Mouse (Mus musculus) T-helper 17 cell (primary cell): ENCODE data around the gene Napb.

Source experiments
- in situ Hi-C, 2 experiments: fragments of 300-600 bp; cut with MboI, MseI; formaldehyde crosslinking; loops; 1 replicate in 1 of 2; 2 replicates in 1 of 2; pipeline ENCODE4 v1.15.1; 2025; ENCODE audit warnings: high pct_unique_total_duplicates in 2 of 2

The Napb gene

DNA sequence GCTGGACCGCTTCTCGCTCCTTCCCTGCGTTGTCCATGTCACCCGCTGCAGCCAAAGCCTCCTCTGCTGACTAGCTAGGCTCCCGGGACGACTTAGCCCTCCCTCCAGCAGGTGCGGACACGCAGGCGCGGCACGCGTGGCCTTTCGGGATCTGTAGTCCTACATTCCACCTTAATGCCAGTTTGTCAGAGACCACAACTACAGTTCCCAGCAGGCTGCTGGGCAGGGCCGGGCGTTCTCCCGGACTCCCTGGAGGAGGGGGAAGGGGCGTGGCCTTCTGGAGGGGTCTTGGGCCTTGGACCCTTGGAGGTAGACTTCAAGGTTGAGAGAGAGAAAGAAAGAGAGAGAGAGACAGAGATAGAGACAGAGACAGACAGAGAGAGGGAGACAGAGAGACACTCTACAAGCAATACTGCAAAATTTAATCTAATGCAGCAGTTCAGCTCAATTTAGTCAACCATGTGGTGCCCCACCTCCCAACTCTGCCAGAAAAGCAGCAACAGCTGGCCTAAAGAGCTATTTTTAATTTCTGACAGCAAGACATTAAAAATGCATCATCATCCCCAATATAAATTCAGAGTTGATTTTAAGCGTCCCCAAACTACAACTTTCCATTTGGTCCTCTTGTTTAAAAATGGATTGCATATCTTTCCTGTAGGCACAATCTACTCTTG, at the start of gene Napb:
TSS of gene Napb (minus strand) at position 141 of the 674 bp plus-strand sequence.
- in situ Hi-C loops: no loop called here

- in situ Hi-C loops: loop anchor here in 1 of 2 experiments (10.0 kb wide), 1 partner anchor 1847 kb away; no protein-coding TSS in a partner anchor
Observed at GRCm38 (mm10) chr2:148781709-148782108, 49.4 kb upstream of the Napb start, which contains the start of gene 8030411F24Rik. 8030411F24Rik (plus strand) TSS chr2:148782009.

- in situ Hi-C loops: loop anchor here in 1 of 2 experiments (10.0 kb wide), 1 partner anchor 1763 kb away; no protein-coding TSS in a partner anchor
Observed at GRCm38 (mm10) chr2:148771397-148771796, 39.1 kb upstream of the Napb start, which contains the start of gene Cst11. Cst11 (minus strand) TSS chr2:148771497.

GRCm38 (mm10) chr2:148763648-148764388, 31.6 kb upstream of the Napb start:
- in situ Hi-C loops: no loop called here

DNA sequence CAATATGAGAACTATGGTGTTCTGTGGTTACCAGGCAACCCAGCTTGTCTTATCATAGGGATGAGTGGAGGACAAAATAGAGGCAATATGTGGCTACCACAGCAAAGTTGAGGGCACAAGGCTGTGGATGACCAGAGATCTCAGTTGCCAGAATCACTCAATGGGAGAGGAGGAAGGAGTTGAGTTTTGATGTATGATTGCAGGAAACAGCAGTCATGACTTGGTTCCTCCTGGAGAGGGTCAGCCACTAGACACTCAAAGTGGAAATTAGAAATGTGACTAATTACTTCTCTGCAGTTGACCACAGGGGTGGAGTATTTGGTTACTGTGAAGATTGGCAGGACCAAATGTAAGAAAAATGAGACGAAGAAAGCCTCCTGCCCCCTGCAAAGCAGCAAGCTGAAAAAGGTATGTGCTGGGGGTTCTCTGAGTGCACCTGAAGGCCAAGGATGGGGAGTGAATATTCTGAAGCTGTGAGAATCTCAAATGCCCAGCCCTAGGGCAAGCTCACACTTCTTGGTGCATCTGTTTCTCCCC, 22.1 kb upstream of the Napb start:
- in situ Hi-C loops: loop anchor here (5.0 kb wide), 2 partner anchors 82 to 148 kb away; partner anchors contain the start of gene Nxt1 (in 1 of the 2)

DNA sequence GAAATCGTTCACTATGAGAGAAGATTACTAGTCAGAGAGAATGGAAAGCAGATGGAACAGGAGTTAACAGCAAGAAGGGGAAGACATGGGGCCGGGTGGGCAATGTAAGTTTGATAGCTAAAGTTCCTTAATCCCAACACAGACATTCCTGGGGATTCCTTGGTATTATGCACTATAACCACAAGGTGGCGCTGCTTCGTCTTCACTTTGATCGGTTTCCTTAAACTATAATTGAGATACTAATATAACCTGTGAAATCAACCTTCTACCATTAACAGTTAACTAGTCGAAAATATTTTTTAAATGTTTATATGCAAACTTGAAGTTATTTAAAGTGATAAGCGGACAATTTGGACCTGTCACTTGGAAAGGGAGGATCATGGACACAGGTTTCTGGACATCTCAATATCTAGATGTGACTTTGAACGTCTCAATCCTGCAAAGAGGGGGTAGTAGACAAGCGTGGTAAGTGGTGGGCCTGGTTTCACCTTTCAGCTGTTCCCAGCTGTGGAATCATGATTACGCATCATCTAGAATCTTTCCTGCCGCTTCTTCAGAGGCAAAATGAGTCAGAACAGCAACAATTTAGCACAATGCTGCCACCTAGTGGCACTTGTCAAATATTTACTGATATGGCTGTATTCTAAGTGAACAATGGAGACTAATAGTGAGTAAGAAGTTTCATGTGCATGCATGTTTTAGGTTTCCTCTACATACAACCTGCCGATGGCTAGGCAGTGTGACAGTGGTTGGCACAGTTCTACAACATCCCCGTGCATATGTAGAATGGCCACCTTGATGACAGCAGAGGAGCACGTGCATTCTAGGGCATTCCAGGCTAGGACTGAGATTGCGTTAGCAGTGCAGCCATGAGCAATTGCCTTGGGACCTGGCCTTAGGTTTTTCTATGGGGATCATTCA, 19.9 kb upstream of the Napb start:
- in situ Hi-C loops: loop anchor here (5.0 kb wide), 2 partner anchors 80 to 150 kb away; partner anchors contain the start of gene Nxt1 (in 1 of the 2)

- in situ Hi-C loops: loop anchor here (5.0 kb wide), 2 partner anchors 78 to 152 kb away; partner anchors contain the start of gene Nxt1 (in 1 of the 2)
Observed at GRCm38 (mm10) chr2:148750058-148750457, 17.8 kb upstream of the Napb start, which contains the start of gene Cstl1. Cstl1 (plus strand) TSS chr2:148750358.

DNA sequence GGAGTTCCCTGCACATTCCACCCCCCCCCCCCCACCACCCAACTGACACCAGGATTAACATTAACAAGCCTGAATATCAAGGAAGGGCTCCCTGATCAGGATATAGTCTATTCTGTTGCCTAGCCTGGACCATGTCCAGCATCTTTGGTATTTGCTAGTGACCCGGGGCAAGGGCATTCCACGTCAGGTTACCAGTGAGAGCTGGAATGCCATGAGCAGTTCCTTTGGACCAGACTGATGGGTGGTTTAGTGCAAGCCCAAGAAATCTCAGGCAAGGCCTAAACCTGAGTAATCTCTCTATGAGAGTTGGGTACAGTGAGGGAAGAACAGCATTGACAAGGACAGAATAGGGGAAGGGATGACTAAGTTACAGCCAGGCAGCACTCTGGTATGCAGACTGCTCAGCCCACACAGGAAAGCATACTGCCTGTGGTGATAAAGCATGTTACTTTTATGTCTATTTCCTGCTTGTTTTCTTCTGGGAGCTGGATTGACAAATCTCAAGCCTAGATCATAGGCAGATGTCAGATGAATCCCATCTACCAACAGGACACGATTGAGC, 11.7 kb upstream of the Napb start:
- in situ Hi-C loops: no loop called here

DNA sequence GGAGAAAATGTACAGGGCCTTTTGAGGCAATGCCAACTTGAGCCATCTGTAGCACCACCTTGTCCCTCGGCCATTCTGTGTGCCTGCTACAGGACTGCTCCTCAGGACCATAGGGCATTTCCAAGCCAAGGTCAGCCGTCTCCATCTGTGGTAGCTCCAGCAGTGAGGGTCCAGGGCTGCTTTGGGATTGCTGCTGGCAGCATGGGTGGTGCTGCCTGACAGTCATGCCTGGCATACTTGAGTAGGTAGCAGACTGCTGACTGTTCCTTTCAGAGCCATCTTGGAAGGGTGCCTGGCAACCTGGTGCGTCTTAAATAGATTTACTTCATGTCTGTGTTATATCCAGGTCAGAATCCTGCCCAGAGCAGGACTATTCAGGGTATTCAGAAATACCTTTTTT, 10.7 kb upstream of the Napb start:
- in situ Hi-C loops: no loop called here

GRCm38 (mm10) chr2:148731614-148732326, 497 bp downstream of the Napb start:
- in situ Hi-C loops: no loop called here

GRCm38 (mm10) chr2:148719271-148719995, 12.8 kb downstream of the Napb start:
- in situ Hi-C loops: no loop called here

GRCm38 (mm10) chr2:148717072-148717471, 15.2 kb downstream of the Napb start:
- in situ Hi-C loops: no loop called here

GRCm38 (mm10) chr2:148712326-148712725, 19.9 kb downstream of the Napb start:
- in situ Hi-C loops: no loop called here

- in situ Hi-C loops: no loop called here
Observed at GRCm38 (mm10) chr2:148707202-148707530, 25.1 kb downstream of the Napb start.

- in situ Hi-C loops: no loop called here
Observed at GRCm38 (mm10) chr2:148706409-148707201, 25.7 kb downstream of the Napb start.

- in situ Hi-C loops: loop anchor here in 1 of 2 experiments (25.0 kb wide), 1 partner anchor 1686 kb away; the partner anchor contains the start of gene Xrn2
Observed at GRCm38 (mm10) chr2:148698571-148698970, 33.7 kb downstream of the Napb start.

DNA sequence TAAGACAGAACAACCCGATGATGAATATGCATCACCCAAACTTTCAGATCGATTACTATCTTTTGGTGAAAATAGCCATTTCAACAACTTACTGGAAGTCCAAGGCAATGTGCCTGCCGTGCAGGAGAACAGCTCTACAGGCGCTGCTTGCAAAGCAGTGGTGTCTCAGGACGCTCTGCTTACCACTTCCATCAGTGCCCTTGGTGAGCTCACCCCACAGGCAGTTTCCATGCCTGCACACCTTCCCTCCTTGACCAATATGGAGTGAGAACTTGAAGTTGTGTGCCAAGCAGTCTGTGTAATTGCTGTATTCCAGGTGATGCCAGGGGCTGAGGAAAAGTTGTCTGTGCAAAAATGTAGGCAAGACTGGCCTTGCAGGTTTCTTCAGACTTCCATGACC, 41.5 kb downstream of the Napb start:
- in situ Hi-C loops: loop anchor here in 1 of 2 experiments (25.0 kb wide), 1 partner anchor 1678 kb away; the partner anchor contains the start of gene Xrn2

DNA sequence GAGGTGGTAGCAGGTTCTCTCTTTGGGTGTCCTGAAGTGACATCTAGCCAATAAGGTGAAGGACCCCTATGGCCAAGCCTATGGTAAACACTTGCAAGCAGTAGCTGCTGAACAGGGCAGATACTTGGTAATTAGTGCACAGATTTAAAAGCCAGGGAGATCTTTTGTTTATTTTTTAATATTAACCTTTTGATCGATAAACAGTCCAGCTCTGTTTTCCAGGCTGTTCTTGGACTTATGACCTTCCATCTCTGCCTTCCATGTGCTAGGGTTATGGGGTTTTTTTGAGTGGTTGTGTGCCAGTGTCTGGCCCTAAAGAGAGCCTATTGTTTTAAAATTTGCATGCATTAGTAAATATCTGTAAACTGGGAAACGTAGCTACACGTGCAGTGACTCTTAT, 42.0 kb downstream of the Napb start:
- in situ Hi-C loops: loop anchor here in 1 of 2 experiments (25.0 kb wide), 1 partner anchor 1678 kb away; the partner anchor contains the start of gene Xrn2
